Mouse (Mus musculus) kidney, adult 2 months (tissue): ENCODE measurements around the gene Chchd6. TPM values are rescaled to one million over a fixed set of nuclear protein-coding genes. Genes with fewer than 3 reads are reported as not detected.

ENCODE experiments used
- DNase-seq: peaks from one replicate; pipeline ENCODE4 v3.0.0; 2021
- H3K27ac ChIP-seq: fragments of 200-500 bp; 2 replicates; pipeline ENCODE4 v1.5.1; 2012; ENCODE audit warnings: low read depth, low read length, control low read depth, inconsistent platforms; ENCODE audit not compliant: insufficient read depth
- H3K27me3 ChIP-seq: fragments of 200-500 bp; replicated peaks from 2 replicates; pipeline ENCODE4 v1.6.1; 2012; ENCODE audit warnings: mild to moderate bottlenecking, moderate library complexity, low read length, inconsistent platforms; ENCODE audit not compliant: control insufficient read depth, insufficient read depth
- H3K36me3 ChIP-seq: fragments of 200-500 bp; 2 replicates; pipeline ENCODE4 v1.6.1; 2012; ENCODE audit warnings: mild to moderate bottlenecking, moderate library complexity, low read length, inconsistent platforms; ENCODE audit not compliant: control insufficient read depth, insufficient read depth
- H3K4me1 ChIP-seq: fragments of 200-500 bp; 2 replicates; pipeline ENCODE4 v1.6.1; 2011; ENCODE audit warnings: low read length; ENCODE audit not compliant: control insufficient read depth, insufficient read depth
- H3K4me3 ChIP-seq: fragments of 200-500 bp; 2 replicates; pipeline ENCODE4 v1.5.1; 2011; ENCODE audit warnings: mild to moderate bottlenecking, low read depth, low read length, control low read depth; ENCODE audit not compliant: insufficient read depth
- CTCF ChIP-seq: fragments of 200-500 bp; conservative IDR thresholded peaks from 2 replicates; pipeline ENCODE4 v1.5.1; 2011; ENCODE audit warnings: low read depth, mild to moderate bottlenecking, control low read depth, low read length, moderate library complexity, mixed read lengths; ENCODE audit not compliant: insufficient read depth, insufficient read length
- POLR2A ChIP-seq: fragments of 200-500 bp; IDR thresholded peaks from one replicate; pipeline ENCODE4 v1.6.1; 2011; ENCODE audit warnings: low read depth, low read length, control low read depth
- WGBS: fragments of 180-500 bp; shearing (Covaris S2); methylation state at CpG from one replicate; pipeline ENCODE4 v1.1.7; 2018; 5-methylcytosine and 5-hydroxymethylcytosine counted together
- polyA plus RNA-seq: library from polyadenylated mRNA; depleted of rRNA; stranded (reverse); fragments of >200 nt; gene quantifications from 2 replicates; pipeline ENCODE4 v1.2.3, GENCODE M21; 2012

The Chchd6 gene
- polyA plus RNA-seq, 1 experiment = 86.5 TPM

GRCm38 (mm10) chr6:89566740-89567139, 28.7 kb downstream of the Chchd6 start:
- DNase-seq = no peak
- 93% methylated on average over 4 of the region's 4 CpGs for WGBS
- no peak for TF ChIP-seq POLR2A
- no peak for TF ChIP-seq CTCF

DNA sequence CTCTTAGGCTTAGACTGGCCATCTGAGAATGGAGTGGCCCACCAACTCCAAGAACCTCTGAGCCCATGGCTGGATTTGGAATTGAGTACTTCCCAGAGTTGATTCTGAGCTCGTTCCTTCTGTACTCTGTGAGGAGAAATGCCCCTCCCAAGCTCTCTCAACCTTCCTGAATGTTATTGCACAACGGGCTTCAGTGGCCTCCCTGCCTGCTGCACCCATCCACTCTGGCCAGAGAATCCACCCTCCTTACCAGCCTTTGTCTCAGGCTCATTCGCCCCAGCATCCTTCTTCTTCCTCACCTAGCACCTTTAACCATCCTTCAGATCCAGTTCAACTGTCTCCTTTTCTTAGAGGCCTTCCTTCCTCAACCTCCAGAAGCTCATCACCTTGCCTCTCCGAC, 32.1 kb downstream of the Chchd6 start:
- H3K4me1 ChIP-seq = no peaks in the 10 kb centered on the region
- no peak for TF ChIP-seq POLR2A
- H3K4me3 ChIP-seq = no peak overlapping the region
- H3K36me3 ChIP-seq = no peaks in the 10 kb centered on the region
- no peak for DNase-seq
- 86% methylated on average over 4 of the region's 4 CpGs for WGBS
- no peaks in the 10 kb centered on the region for H3K27me3 ChIP-seq
- no peak overlapping the region for H3K27ac ChIP-seq

More at GRCm38 (mm10) chr6:89566740-89567139, 28.7 kb downstream of the Chchd6 start:
- no peaks in the 10 kb centered on the region for H3K36me3 ChIP-seq
- H3K4me1 ChIP-seq = no peaks in the 10 kb centered on the region
- no peak overlapping the region for H3K4me3 ChIP-seq
- no peak overlapping the region for H3K27ac ChIP-seq
- H3K27me3 ChIP-seq = no peaks in the 10 kb centered on the region

GRCm38 (mm10) chr6:89560826-89561225, 34.6 kb downstream of the Chchd6 start:
- Histone ChIP-seq H3K27me3 (no peaks in the 10 kb centered on the region), H3K27ac (no peak overlapping the region), H3K4me3 (no peak overlapping the region), H3K4me1 (no peaks in the 10 kb centered on the region), H3K36me3 (no peaks in the 10 kb centered on the region)
- TF ChIP-seq POLR2A (no peak), CTCF (no peak)
- DNase-seq = no peak
- 50% methylated on average over 2 of the region's 2 CpGs for WGBS

DNA sequence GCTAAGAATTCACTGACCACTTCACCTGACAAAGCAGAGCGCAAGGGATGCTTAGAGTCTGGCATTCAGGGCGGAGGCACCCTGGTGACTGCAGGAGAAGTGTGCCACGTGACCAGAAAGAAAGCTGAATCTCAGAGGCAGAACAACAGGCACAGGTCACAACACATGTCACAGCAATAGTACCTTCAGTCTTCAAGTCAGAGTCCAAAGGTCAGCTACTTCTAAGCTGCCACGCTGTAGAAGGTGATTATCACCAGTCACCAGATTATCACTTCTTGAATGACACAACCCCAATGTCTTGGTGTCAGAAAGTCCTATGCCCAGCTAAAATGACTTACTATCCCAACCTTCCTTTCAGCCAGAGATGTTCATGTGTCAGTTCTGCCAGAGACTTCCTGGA, 37.8 kb downstream of the Chchd6 start:
- no peak overlapping the region for H3K4me3 ChIP-seq
- 76% methylated on average over 4 of the region's 4 CpGs for WGBS
- TF ChIP-seq POLR2A = no peak
- no peak for TF ChIP-seq CTCF
- DNase-seq = no peak
- H3K27me3 ChIP-seq = no peaks in the 10 kb centered on the region
- H3K27ac ChIP-seq = no peak overlapping the region
- no peaks in the 10 kb centered on the region for H3K36me3 ChIP-seq
- H3K4me1 ChIP-seq = no peaks in the 10 kb centered on the region

GRCm38 (mm10) chr6:89556566-89556965, 38.9 kb downstream of the Chchd6 start:
- Histone ChIP-seq H3K4me3 (no peak overlapping the region), H3K27ac (no peak overlapping the region), H3K36me3 (no peaks in the 10 kb centered on the region), H3K4me1 (no peaks in the 10 kb centered on the region), H3K27me3 (no peaks in the 10 kb centered on the region)
- TF ChIP-seq POLR2A (no peak), CTCF (no peak)
- DNase-seq = peak; percentile 4
- 55% methylated on average over 7 of the region's 7 CpGs for WGBS

- TF ChIP-seq POLR2A (no peak), CTCF (no peak)
- DNase-seq = no peak
- H3K27ac ChIP-seq = no peak overlapping the region
These were observed 39.5 kb downstream of the Chchd6 start for GRCm38 (mm10) chr6:89555971-89556370.

DNA sequence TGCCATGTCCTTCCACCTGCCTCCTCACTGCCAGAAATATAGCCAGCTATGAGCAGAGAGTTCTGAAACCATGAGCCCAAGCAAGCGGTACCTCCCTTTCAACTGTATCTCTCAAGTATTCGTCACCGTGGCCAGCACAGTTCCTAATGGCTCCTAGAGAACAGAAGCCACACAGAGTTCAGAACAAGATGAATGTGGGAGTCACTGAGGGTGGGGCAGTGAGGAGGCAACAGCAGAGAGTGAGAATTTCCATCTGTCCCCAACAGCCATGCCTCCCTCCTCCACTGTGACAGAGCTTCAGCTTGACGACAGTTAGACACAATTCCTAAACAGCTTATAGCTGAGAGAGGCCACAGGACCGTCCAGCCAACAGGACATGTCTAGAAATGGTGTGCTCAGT, 41.4 kb downstream of the Chchd6 start:
- WGBS = 64% methylated on average over 5 of the region's 5 CpGs
- peak; percentile 17 for DNase-seq
- Histone ChIP-seq H3K27ac (no peak overlapping the region), H3K27me3 (no peaks in the 10 kb centered on the region), H3K4me3 (no peak overlapping the region), H3K4me1 (no peaks in the 10 kb centered on the region), H3K36me3 (no peaks in the 10 kb centered on the region)
- TF ChIP-seq CTCF (no peak), POLR2A (no peak)

More at GRCm38 (mm10) chr6:89555971-89556370, 39.5 kb downstream of the Chchd6 start:
- WGBS = 80% methylated on average over 1 of the region's 1 CpGs
- Histone ChIP-seq H3K27me3 (no peaks in the 10 kb centered on the region), H3K4me3 (no peak overlapping the region), H3K4me1 (no peaks in the 10 kb centered on the region), H3K36me3 (no peaks in the 10 kb centered on the region)
